Mouse (Mus musculus) E14TG2a.4 (cell line): ENCODE results near the gene Agpat3.

Experiments
- H3K27me3 ChIP-seq: 2 replicates; pipeline ENCODE4 v1.6.1; 2014; ENCODE audit warnings: low read length, control low read depth; ENCODE audit not compliant: insufficient read depth
- H3K36me3 ChIP-seq: 2 replicates; pipeline ENCODE4 v1.6.1; 2014; ENCODE audit warnings: low read length, control low read depth; ENCODE audit not compliant: insufficient read depth
- H3K4me1 ChIP-seq: replicated peaks from 2 replicates; pipeline ENCODE4 v1.6.1; 2014; ENCODE audit warnings: low read depth, low read length, control low read depth
- H3K4me3 ChIP-seq: replicated peaks from 2 replicates; pipeline ENCODE4 v1.5.1; 2014; ENCODE audit warnings: mild to moderate bottlenecking, low read length
- H3K9me3 ChIP-seq: 2 replicates; pipeline ENCODE4 v1.6.1; 2014; ENCODE audit warnings: low read length, control low read depth
- CTCF ChIP-seq: conservative IDR thresholded peaks from 2 replicates; pipeline ENCODE4 v1.5.1; 2014; ENCODE audit warnings: low read length
- NANOG ChIP-seq: IDR thresholded peaks from 2 replicates; pipeline ENCODE4 v1.6.1; 2014; ENCODE audit warnings: borderline replicate concordance, low read length, mixed read lengths
- POU5F1 ChIP-seq: IDR thresholded peaks from 2 replicates; pipeline ENCODE4 v1.6.1; 2014; ENCODE audit warnings: low read length, borderline replicate concordance

The Agpat3 gene

GRCm38 (mm10) chr10:78298651-78299644 lies 53.3 kb downstream of the Agpat3 start:
- H3K4me3 ChIP-seq, result no peak overlapping the region
- TF ChIP-seq CTCF, result no peak
- no peak for TF ChIP-seq NANOG
- TF ChIP-seq POU5F1, result no peak
- H3K36me3 ChIP-seq, result no peaks in the 10 kb centered on the region
- no peaks in the 10 kb centered on the region for H3K27me3 ChIP-seq
- H3K9me3 ChIP-seq, result no peaks in the 10 kb centered on the region
- peaks cover 24% of the 10 kb centered on the region for H3K4me1 ChIP-seq

- H3K36me3 ChIP-seq, result 0 out of 2 replicates have a peak, but pooled peaks cover 4% of the 10 kb centered on the region
Measured at GRCm38 (mm10) chr10:78297576-78298484, 54.5 kb downstream of the Agpat3 start.

GRCm38 (mm10) chr10:78296980-78297379 lies 55.3 kb downstream of the Agpat3 start:
- H3K9me3 ChIP-seq, result no peaks in the 10 kb centered on the region
- H3K4me1 ChIP-seq, result peaks cover 24% of the 10 kb centered on the region
- no peak overlapping the region for H3K4me3 ChIP-seq
- no peaks in the 10 kb centered on the region for H3K27me3 ChIP-seq
- TF ChIP-seq NANOG (no peak), CTCF (no peak), POU5F1 (no peak)
- H3K36me3 ChIP-seq, result 0 out of 2 replicates have a peak, but pooled peaks cover 4% of the 10 kb centered on the region

More at GRCm38 (mm10) chr10:78297576-78298484, 54.5 kb downstream of the Agpat3 start:
- Histone ChIP-seq H3K9me3 (no peaks in the 10 kb centered on the region), H3K27me3 (no peaks in the 10 kb centered on the region), H3K4me1 (peaks cover 24% of the 10 kb centered on the region), H3K4me3 (no peak overlapping the region)
- TF ChIP-seq CTCF (no peak), NANOG (no peak), POU5F1 (no peak)

GRCm38 (mm10) chr10:78296371-78296770 lies 55.9 kb downstream of the Agpat3 start:
- TF ChIP-seq CTCF (no peak), NANOG (no peak), POU5F1 (no peak)
- Histone ChIP-seq H3K4me1 (peaks cover 24% of the 10 kb centered on the region), H3K4me3 (no peak overlapping the region), H3K36me3 (0 out of 2 replicates have a peak, but pooled peaks cover 4% of the 10 kb centered on the region), H3K9me3 (no peaks in the 10 kb centered on the region), H3K27me3 (no peaks in the 10 kb centered on the region)

- Histone ChIP-seq H3K36me3 (0 out of 2 replicates have a peak, but pooled peaks cover 4% of the 10 kb centered on the region), H3K4me1 (peaks cover 24% of the 10 kb centered on the region), H3K27me3 (no peaks in the 10 kb centered on the region), H3K9me3 (no peaks in the 10 kb centered on the region), H3K4me3 (no peak overlapping the region)
- TF ChIP-seq POU5F1, result no peak
- no peak for TF ChIP-seq CTCF
- TF ChIP-seq NANOG, result no peak
Measured at GRCm38 (mm10) chr10:78293576-78293975, 58.7 kb downstream of the Agpat3 start.

GRCm38 (mm10) chr10:78292381-78292780 lies 59.9 kb downstream of the Agpat3 start:
- TF ChIP-seq NANOG (no peak), POU5F1 (no peak), CTCF (no peak)
- no peaks in the 10 kb centered on the region for H3K9me3 ChIP-seq
- H3K27me3 ChIP-seq, result no peaks in the 10 kb centered on the region
- peaks cover 21% of the 10 kb centered on the region for H3K4me1 ChIP-seq
- H3K4me3 ChIP-seq, result no peak overlapping the region
- H3K36me3 ChIP-seq, result peaks cover 10% of the 10 kb centered on the region

GRCm38 (mm10) chr10:78290730-78291535 lies 61.4 kb downstream of the Agpat3 start:
- TF ChIP-seq POU5F1, result no peak
- TF ChIP-seq CTCF, result no peak
- TF ChIP-seq NANOG, result no peak
- Histone ChIP-seq H3K4me1 (0 out of 2 replicates have a peak, but pooled peaks cover 8% of the 10 kb centered on the region), H3K36me3 (peaks cover 25% of the 10 kb centered on the region), H3K9me3 (no peaks in the 10 kb centered on the region), H3K4me3 (no peak overlapping the region), H3K27me3 (no peaks in the 10 kb centered on the region)

GRCm38 (mm10) chr10:78288896-78289295 lies 63.4 kb downstream of the Agpat3 start:
- no peaks in the 10 kb centered on the region for H3K27me3 ChIP-seq
- H3K36me3 ChIP-seq, result peaks cover 37% of the 10 kb centered on the region
- H3K9me3 ChIP-seq, result no peaks in the 10 kb centered on the region
- no peak overlapping the region for H3K4me3 ChIP-seq
- peaks cover 19% of the 10 kb centered on the region for H3K4me1 ChIP-seq
- TF ChIP-seq NANOG, result no peak
- no peak for TF ChIP-seq CTCF
- no peak for TF ChIP-seq POU5F1
